Mouse (Mus musculus) liver, embryonic 12.5 days (tissue): Measurements from ENCODE around the gene Gng4. TPM values are rescaled to one million over a fixed set of nuclear protein-coding genes. Genes with fewer than 3 reads are reported as not detected.
"Not testable (repeated sequence)": the region's sequence is repeated elsewhere in the genome, so short reads cannot be mapped to it uniquely, and the experiment has no call there.

Source experiments
- ATAC-seq: fragments of 200-750 bp; cut with Nextera tagmentation; 2 replicates; pipeline ENCODE4 v1.8.0; 2017; ENCODE audit warnings: moderate number of reproducible peaks, mild to moderate bottlenecking, moderate library complexity
- H3K27ac ChIP-seq: fragments of 300-500 bp; sonication (generic); 2 replicates; pipeline ENCODE4 v1.5.1; 2016; ENCODE audit warnings: mild to moderate bottlenecking
- H3K27me3 ChIP-seq: fragments of 300-500 bp; sonication (generic); replicated peaks from 2 replicates; pipeline ENCODE4 v1.6.1; 2016; ENCODE audit warnings: mild to moderate bottlenecking, moderate library complexity
- H3K36me3 ChIP-seq: fragments of 300-500 bp; sonication (generic); 2 replicates; pipeline ENCODE4 v1.6.1; 2016; ENCODE audit warnings: mild to moderate bottlenecking, moderate library complexity
- H3K4me1 ChIP-seq: fragments of 300-500 bp; sonication (generic); 2 replicates; pipeline ENCODE4 v1.6.1; 2016
- H3K4me2 ChIP-seq: fragments of 300-500 bp; sonication (generic); 2 replicates; pipeline ENCODE4 v1.6.1; 2016; ENCODE audit warnings: mild to moderate bottlenecking, moderate library complexity
- H3K4me3 ChIP-seq: fragments of 300-500 bp; sonication (generic); 2 replicates; pipeline ENCODE4 v1.5.1; 2016; ENCODE audit warnings: mild to moderate bottlenecking, moderate library complexity
- H3K9ac ChIP-seq: fragments of 300-500 bp; sonication (generic); 2 replicates; pipeline ENCODE4 v1.6.1; 2016; ENCODE audit warnings: mild to moderate bottlenecking, moderate library complexity
- H3K9me3 ChIP-seq: fragments of 300-500 bp; sonication (generic); replicated peaks from 2 replicates; pipeline ENCODE4 v1.6.1; 2016; ENCODE audit warnings: mild to moderate bottlenecking, moderate library complexity
- whole genome bisulfite sequencing: fragments of 180-500 bp; shearing (Covaris S2); methylation state at CpG from one replicate; pipeline ENCODE4 v1.1.7; 2016; ENCODE audit not compliant: insufficient replicate concordance; 5-methylcytosine and 5-hydroxymethylcytosine counted together
- polyA plus RNA-seq: library from polyadenylated mRNA; unstranded; fragments of >200 nt; fragmentation: Nextera tagmentation; extraction: Ambion mirVana; gene quantifications from 2 replicates; pipeline ENCODE4 v1.2.1, GENCODE M21; 2016

Gene Gng4
- polyA plus RNA-seq, 1 experiment from 2014 or later = not detected

GRCm38 (mm10) chr13:13784981-13785783 lies 1.3 kb downstream of the Gng4 start:
- Histone ChIP-seq H3K27ac (no peak overlapping the region), H3K36me3 (no peaks in the 10 kb centered on the region), H3K4me1 (peaks cover 15% of the 10 kb centered on the region), H3K9me3 (no peaks in the 10 kb centered on the region), H3K27me3 (peaks cover 59% of the 10 kb centered on the region), H3K4me2 (peak overlapping the region; percentile 80), H3K4me3 (peak overlapping the region; percentile 52), H3K9ac (no peak overlapping the region)
- 0 out of 2 replicates have a peak, but pooled peaks have one; percentile 19 for ATAC-seq
- 4% methylated on average over 30 of the region's 30 CpGs for WGBS

- Histone ChIP-seq H3K9me3 (no peaks in the 10 kb centered on the region), H3K36me3 (no peaks in the 10 kb centered on the region), H3K4me2 (no peak overlapping the region), H3K27ac (no peak overlapping the region), H3K4me3 (no peak overlapping the region), H3K4me1 (peaks cover 15% of the 10 kb centered on the region), H3K9ac (no peak overlapping the region), H3K27me3 (peaks cover 59% of the 10 kb centered on the region)
- WGBS = 65% methylated on average over 6 of the region's 6 CpGs
- ATAC-seq = no peak
Measured at GRCm38 (mm10) chr13:13786971-13787370, 3.1 kb downstream of the Gng4 start.

- H3K4me1 ChIP-seq = peaks cover 15% of the 10 kb centered on the region
- H3K9ac ChIP-seq = no peak overlapping the region
- 64% methylated on average over 4 of the region's 4 CpGs for WGBS
- H3K4me3 ChIP-seq = no peak overlapping the region
- H3K4me2 ChIP-seq = no peak overlapping the region
- no peak for ATAC-seq
- peaks cover 50% of the 10 kb centered on the region for H3K27me3 ChIP-seq
- no peaks in the 10 kb centered on the region for H3K9me3 ChIP-seq
- no peaks in the 10 kb centered on the region for H3K36me3 ChIP-seq
- H3K27ac ChIP-seq = no peak overlapping the region
Measured at GRCm38 (mm10) chr13:13788070-13788469, 4.2 kb downstream of the Gng4 start.

GRCm38 (mm10) chr13:13791981-13792380 lies 8.1 kb downstream of the Gng4 start:
- Histone ChIP-seq H3K4me2 (no peak overlapping the region), H3K9ac (no peak overlapping the region), H3K27ac (no peak overlapping the region), H3K4me1 (no peaks in the 10 kb centered on the region), H3K27me3 (peaks cover 12% of the 10 kb centered on the region), H3K36me3 (no peaks in the 10 kb centered on the region), H3K9me3 (no peaks in the 10 kb centered on the region), H3K4me3 (no peak overlapping the region)
- no peak for ATAC-seq
- WGBS = 76% methylated on average over 3 of the region's 3 CpGs

GRCm38 (mm10) chr13:13795166-13795832 lies 11.4 kb downstream of the Gng4 start:
- Histone ChIP-seq H3K4me3 (no peak overlapping the region), H3K4me2 (no peak overlapping the region), H3K36me3 (no peaks in the 10 kb centered on the region), H3K27ac (no peak overlapping the region), H3K4me1 (no peaks in the 10 kb centered on the region), H3K27me3 (0 out of 2 replicates have a peak, but pooled peaks cover under 1% of the 10 kb centered on the region), H3K9ac (no peak overlapping the region), H3K9me3 (no peaks in the 10 kb centered on the region)
- WGBS = 8% methylated on average over 5 of the region's 5 CpGs
- no peak for ATAC-seq

GRCm38 (mm10) chr13:13796082-13796481 lies 12.2 kb downstream of the Gng4 start:
- Histone ChIP-seq H3K27me3 (no peaks in the 10 kb centered on the region), H3K4me3 (no peak overlapping the region), H3K9ac (no peak overlapping the region), H3K27ac (no peak overlapping the region), H3K9me3 (no peaks in the 10 kb centered on the region), H3K4me2 (no peak overlapping the region), H3K4me1 (no peaks in the 10 kb centered on the region), H3K36me3 (no peaks in the 10 kb centered on the region)
- WGBS = 61% methylated on average over 1 of the region's 1 CpGs
- ATAC-seq = no peak

GRCm38 (mm10) chr13:13797816-13798215 lies 14.0 kb downstream of the Gng4 start:
- WGBS = 85% methylated on average over 12 of the region's 12 CpGs
- not testable (repeated sequence) for H3K4me3 ChIP-seq, H3K9me3 ChIP-seq, H3K4me2 ChIP-seq, H3K9ac ChIP-seq, H3K27me3 ChIP-seq, H3K4me1 ChIP-seq, ATAC-seq, H3K36me3 ChIP-seq, H3K27ac ChIP-seq

GRCm38 (mm10) chr13:13798775-13799174 lies 14.9 kb downstream of the Gng4 start:
- WGBS = 70% methylated on average over 8 of the region's 8 CpGs
- no peak overlapping the region for H3K9ac ChIP-seq
- H3K27ac ChIP-seq = no peak overlapping the region
- H3K4me2 ChIP-seq = no peak overlapping the region
- H3K27me3 ChIP-seq = no peaks in the 10 kb centered on the region
- no peak overlapping the region for H3K4me3 ChIP-seq
- no peak for ATAC-seq
- H3K4me1 ChIP-seq = no peaks in the 10 kb centered on the region
- no peaks in the 10 kb centered on the region for H3K36me3 ChIP-seq
- H3K9me3 ChIP-seq = no peaks in the 10 kb centered on the region

- Histone ChIP-seq H3K4me1 (no peaks in the 10 kb centered on the region), H3K9ac (no peak overlapping the region), H3K4me3 (no peak overlapping the region), H3K4me2 (no peak overlapping the region), H3K36me3 (no peaks in the 10 kb centered on the region), H3K27me3 (no peaks in the 10 kb centered on the region), H3K9me3 (no peaks in the 10 kb centered on the region), H3K27ac (no peak overlapping the region)
- ATAC-seq = no peak
- WGBS = 43% methylated on average over 11 of the region's 11 CpGs
Measured at GRCm38 (mm10) chr13:13808337-13809132, 24.7 kb downstream of the Gng4 start.

GRCm38 (mm10) chr13:13810885-13811284 lies 27.0 kb downstream of the Gng4 start:
- no peak overlapping the region for H3K9ac ChIP-seq
- no peaks in the 10 kb centered on the region for H3K9me3 ChIP-seq
- no peaks in the 10 kb centered on the region for H3K4me1 ChIP-seq
- no peaks in the 10 kb centered on the region for H3K36me3 ChIP-seq
- no peak overlapping the region for H3K27ac ChIP-seq
- no peak overlapping the region for H3K4me2 ChIP-seq
- no peak for ATAC-seq
- no peak overlapping the region for H3K4me3 ChIP-seq
- 54% methylated on average over 7 of the region's 7 CpGs for WGBS
- H3K27me3 ChIP-seq = no peaks in the 10 kb centered on the region

- no peak overlapping the region for H3K27ac ChIP-seq
- no peaks in the 10 kb centered on the region for H3K9me3 ChIP-seq
- no peaks in the 10 kb centered on the region for H3K36me3 ChIP-seq
- WGBS = 63% methylated on average over 3 of the region's 3 CpGs
- H3K4me1 ChIP-seq = no peaks in the 10 kb centered on the region
- ATAC-seq = no peak
- H3K4me2 ChIP-seq = no peak overlapping the region
- H3K9ac ChIP-seq = no peak overlapping the region
- H3K4me3 ChIP-seq = no peak overlapping the region
- no peaks in the 10 kb centered on the region for H3K27me3 ChIP-seq
Measured at GRCm38 (mm10) chr13:13818696-13819095, 34.8 kb downstream of the Gng4 start.
